Mouse (Mus musculus): Measurements from ENCODE around the gene Olfr214. TPM values are rescaled to one million over a fixed set of nuclear protein-coding genes. Genes with fewer than 3 reads are reported as not detected.
"Not testable (repeated sequence)": the region's sequence is repeated elsewhere in the genome, so short reads cannot be mapped to it uniquely, and the experiment has no call there.

Olfr214 gene
- not detected in 2 replicates for polyA plus RNA-seq (2015; fragmentation: Nextera tagmentation; extraction: Ambion mirVana)

- Histone ChIP-seq H3K27me3 (ENCODE audit: control insufficient read depth, insufficient read depth, low read length) (no peaks in the 10 kb centered on the region), H3K4me3 (replicated peaks; ENCODE audit: low read length) (no peak within 1 kb of the TSS), H3K4me1 (ENCODE audit: control insufficient read depth, insufficient read depth, low read length) (no peaks in the 10 kb centered on the region), H3K36me3 (ENCODE audit: control insufficient read depth, insufficient read depth, low read length) (no peaks in the 10 kb centered on the region), H3K9ac (ENCODE audit: low read length) (no peak within 1 kb of the TSS), H3K9me3 (replicated peaks; ENCODE audit: control insufficient read depth, low read length) (no peaks in the 10 kb centered on the region), H3K4me2 (ENCODE audit: low read depth, low read length) (no peak within 1 kb of the TSS), H3K27ac (ENCODE audit: low read length) (no peak within 1 kb of the TSS)
- WGBS, result 73% methylated on average over 1 of the region's 1 CpGs
- ATAC-seq (ENCODE audit: insufficient read depth, low FRiP score), result no peak
These were observed at the start of gene Olfr214 for GRCm38 (mm10) chr6:116553935-116554334. Olfr214 (plus strand) TSS chr6:116554235.

- not testable (repeated sequence) for H3K36me3 ChIP-seq (ENCODE audit: control insufficient read depth, insufficient read depth, low read length); H3K9ac ChIP-seq (ENCODE audit: low read length); ATAC-seq (ENCODE audit: insufficient read depth, low FRiP score); H3K4me1 ChIP-seq (ENCODE audit: control insufficient read depth, insufficient read depth, low read length); H3K9me3 ChIP-seq (replicated peaks; ENCODE audit: control insufficient read depth, low read length); H3K27me3 ChIP-seq (ENCODE audit: control insufficient read depth, insufficient read depth, low read length); H3K27ac ChIP-seq (ENCODE audit: low read length); H3K4me2 ChIP-seq (ENCODE audit: low read depth, low read length); H3K4me3 ChIP-seq (replicated peaks; ENCODE audit: low read length)
- 92% methylated on average over 19 of the region's 20 CpGs for WGBS
These were observed 47.6 kb upstream of the Olfr214 start, which contains the start of gene Olfr212 for GRCm38 (mm10) chr6:116506302-116507003. Olfr212 (plus strand) TSS chr6:116506516.

- Histone ChIP-seq H3K9ac (ENCODE audit: low read length) (no peak overlapping the region), H3K36me3 (ENCODE audit: control insufficient read depth, insufficient read depth, low read length) (no peaks in the 10 kb centered on the region), H3K27me3 (ENCODE audit: control insufficient read depth, insufficient read depth, low read length) (no peaks in the 10 kb centered on the region), H3K4me1 (ENCODE audit: control insufficient read depth, insufficient read depth, low read length) (no peaks in the 10 kb centered on the region), H3K27ac (ENCODE audit: low read length) (no peak overlapping the region), H3K4me3 (replicated peaks; ENCODE audit: low read length) (no peak overlapping the region), H3K4me2 (ENCODE audit: low read depth, low read length) (no peak overlapping the region), H3K9me3 (replicated peaks; ENCODE audit: control insufficient read depth, low read length) (no peaks in the 10 kb centered on the region)
- ATAC-seq (ENCODE audit: insufficient read depth, low FRiP score), result no peak
These were observed 39.2 kb upstream of the Olfr214 start for GRCm38 (mm10) chr6:116514832-116515231.

- H3K9ac ChIP-seq (ENCODE audit: low read length), result no peak within 1 kb of the TSS
- H3K4me2 ChIP-seq (ENCODE audit: low read depth, low read length), result no peak within 1 kb of the TSS
- no peaks in the 10 kb centered on the region for H3K9me3 ChIP-seq (replicated peaks; ENCODE audit: control insufficient read depth, low read length)
- H3K36me3 ChIP-seq (ENCODE audit: control insufficient read depth, insufficient read depth, low read length), result no peaks in the 10 kb centered on the region
- H3K27ac ChIP-seq (ENCODE audit: low read length), result no peak within 1 kb of the TSS
- H3K27me3 ChIP-seq (ENCODE audit: control insufficient read depth, insufficient read depth, low read length), result no peaks in the 10 kb centered on the region
- H3K4me1 ChIP-seq (ENCODE audit: control insufficient read depth, insufficient read depth, low read length), result no peaks in the 10 kb centered on the region
- no peak for ATAC-seq (ENCODE audit: insufficient read depth, low FRiP score)
- WGBS, result 76% methylated on average over 1 of the region's 1 CpGs
- H3K4me3 ChIP-seq (replicated peaks; ENCODE audit: low read length), result no peak within 1 kb of the TSS
These were observed 15.9 kb upstream of the Olfr214 start, which contains the start of gene Olfr213 for GRCm38 (mm10) chr6:116538156-116538555. Olfr213 (plus strand) TSS chr6:116538456.

GRCm38 (mm10) chr6:116542500-116542899 lies 11.5 kb upstream of the Olfr214 start:
- WGBS, result 72% methylated on average over 2 of the region's 2 CpGs
- H3K27me3 ChIP-seq (ENCODE audit: control insufficient read depth, insufficient read depth, low read length), result no peaks in the 10 kb centered on the region
- no peak overlapping the region for H3K27ac ChIP-seq (ENCODE audit: low read length)
- no peaks in the 10 kb centered on the region for H3K9me3 ChIP-seq (replicated peaks; ENCODE audit: control insufficient read depth, low read length)
- no peaks in the 10 kb centered on the region for H3K36me3 ChIP-seq (ENCODE audit: control insufficient read depth, insufficient read depth, low read length)
- no peak for ATAC-seq (ENCODE audit: insufficient read depth, low FRiP score)
- no peak overlapping the region for H3K4me3 ChIP-seq (replicated peaks; ENCODE audit: low read length)
- H3K9ac ChIP-seq (ENCODE audit: low read length), result no peak overlapping the region
- no peak overlapping the region for H3K4me2 ChIP-seq (ENCODE audit: low read depth, low read length)
- H3K4me1 ChIP-seq (ENCODE audit: control insufficient read depth, insufficient read depth, low read length), result no peaks in the 10 kb centered on the region

- H3K4me2 ChIP-seq (ENCODE audit: low read depth, low read length); H3K36me3 ChIP-seq (ENCODE audit: control insufficient read depth, insufficient read depth, low read length); ATAC-seq (ENCODE audit: insufficient read depth, low FRiP score); H3K9me3 ChIP-seq (replicated peaks; ENCODE audit: control insufficient read depth, low read length); H3K9ac ChIP-seq (ENCODE audit: low read length); H3K4me3 ChIP-seq (replicated peaks; ENCODE audit: low read length); H3K27me3 ChIP-seq (ENCODE audit: control insufficient read depth, insufficient read depth, low read length); H3K27ac ChIP-seq (ENCODE audit: low read length); H3K4me1 ChIP-seq (ENCODE audit: control insufficient read depth, insufficient read depth, low read length): not testable (repeated sequence)
- WGBS, result 93% methylated on average over 11 of the region's 11 CpGs
These were observed 3.2 kb upstream of the Olfr214 start, which contains the start of gene Gm5580 for GRCm38 (mm10) chr6:116550841-116551240. Gm5580 (plus strand) TSS chr6:116551141.

- no peaks in the 10 kb centered on the region for H3K27me3 ChIP-seq (ENCODE audit: control insufficient read depth, insufficient read depth, low read length)
- no peak overlapping the region for H3K9ac ChIP-seq (ENCODE audit: low read length)
- no peak overlapping the region for H3K4me3 ChIP-seq (replicated peaks; ENCODE audit: low read length)
- H3K9me3 ChIP-seq (replicated peaks; ENCODE audit: control insufficient read depth, low read length), result no peaks in the 10 kb centered on the region
- no peaks in the 10 kb centered on the region for H3K36me3 ChIP-seq (ENCODE audit: control insufficient read depth, insufficient read depth, low read length)
- ATAC-seq (ENCODE audit: insufficient read depth, low FRiP score), result no peak
- H3K27ac ChIP-seq (ENCODE audit: low read length), result no peak overlapping the region
- H3K4me1 ChIP-seq (ENCODE audit: control insufficient read depth, insufficient read depth, low read length), result no peaks in the 10 kb centered on the region
- WGBS, result 47% methylated on average over 3 of the region's 3 CpGs
- no peak overlapping the region for H3K4me2 ChIP-seq (ENCODE audit: low read depth, low read length)
These were observed 917 bp downstream of the Olfr214 start for GRCm38 (mm10) chr6:116554952-116555351.

GRCm38 (mm10) chr6:116569834-116570233 lies 15.8 kb downstream of the Olfr214 start:
- no peak overlapping the region for H3K9ac ChIP-seq (ENCODE audit: low read length)
- no peak for ATAC-seq (ENCODE audit: insufficient read depth, low FRiP score)
- H3K27me3 ChIP-seq (ENCODE audit: control insufficient read depth, insufficient read depth, low read length), result no peaks in the 10 kb centered on the region
- H3K4me1 ChIP-seq (ENCODE audit: control insufficient read depth, insufficient read depth, low read length), result no peaks in the 10 kb centered on the region
- H3K4me3 ChIP-seq (replicated peaks; ENCODE audit: low read length), result no peak overlapping the region
- no peaks in the 10 kb centered on the region for H3K36me3 ChIP-seq (ENCODE audit: control insufficient read depth, insufficient read depth, low read length)
- no peak overlapping the region for H3K27ac ChIP-seq (ENCODE audit: low read length)
- no peaks in the 10 kb centered on the region for H3K9me3 ChIP-seq (replicated peaks; ENCODE audit: control insufficient read depth, low read length)
- no peak overlapping the region for H3K4me2 ChIP-seq (ENCODE audit: low read depth, low read length)
- 28% methylated on average over 3 of the region's 3 CpGs for WGBS

GRCm38 (mm10) chr6:116584095-116584494 lies 30.1 kb downstream of the Olfr214 start, which contains the start of gene Olfr215:
Olfr215 (minus strand) TSS chr6:116584195.
- no peak for ATAC-seq (ENCODE audit: insufficient read depth, low FRiP score)
- no peaks in the 10 kb centered on the region for H3K27me3 ChIP-seq (ENCODE audit: control insufficient read depth, insufficient read depth, low read length)
- no peak within 1 kb of the TSS for H3K9ac ChIP-seq (ENCODE audit: low read length)
- no peaks in the 10 kb centered on the region for H3K36me3 ChIP-seq (ENCODE audit: control insufficient read depth, insufficient read depth, low read length)
- 68% methylated on average over 4 of the region's 4 CpGs for WGBS
- no peaks in the 10 kb centered on the region for H3K9me3 ChIP-seq (replicated peaks; ENCODE audit: control insufficient read depth, low read length)
- no peak within 1 kb of the TSS for H3K4me2 ChIP-seq (ENCODE audit: low read depth, low read length)
- H3K4me1 ChIP-seq (ENCODE audit: control insufficient read depth, insufficient read depth, low read length), result no peaks in the 10 kb centered on the region
- H3K27ac ChIP-seq (ENCODE audit: low read length), result no peak within 1 kb of the TSS
- H3K4me3 ChIP-seq (replicated peaks; ENCODE audit: low read length), result no peak within 1 kb of the TSS

Measured in stomach, embryonic 16.5 days (tissue).